Mouse (Mus musculus): ENCODE data around the gene Olfr1107. TPM values are rescaled to one million over a fixed set of nuclear protein-coding genes. Genes with fewer than 3 reads are reported as not detected.

The Olfr1107 gene
- polyA plus RNA-seq (2012; fragmentation: generic; extraction: Trizol) = not detected

GRCm38 (mm10) chr2:87075717-87076116 is at the start of gene Olfr1107:
Gene Olfr1107 (minus strand): TSS chr2:87075817.

GRCm38 (mm10) chr2:87114467-87114866 is 38.9 kb upstream of the Olfr1107 start, which contains the start of gene Olfr259:
Gene Olfr259 (minus strand): TSS chr2:87114567.

GRCm38 (mm10) chr2:87095908-87096307 is 20.3 kb upstream of the Olfr1107 start, which contains the start of gene Olfr1109:
Gene Olfr1109 (minus strand): TSS chr2:87096008.

GRCm38 (mm10) chr2:87052173-87052572 is 23.4 kb downstream of the Olfr1107 start, which contains the start of gene Olfr1106:
Gene Olfr1106 (minus strand): TSS chr2:87052273.

GRCm38 (mm10) chr2:87036431-87036830 is 39.2 kb downstream of the Olfr1107 start, which contains the start of gene Olfr1105:
Gene Olfr1105 (minus strand): TSS chr2:87036531.

GRCm38 (mm10) chr2:87026980-87027379 is 48.6 kb downstream of the Olfr1107 start, which contains the start of gene Olfr1104:
Gene Olfr1104 (minus strand): TSS chr2:87027080.

Other genes with a start within 250 kb of the Olfr1107 start
- gene Olfr1095, start 224.1 kb downstream of the Olfr1107 start, polyA plus RNA-seq (2012; fragmentation: generic; extraction: Trizol) = not detected
- gene Gm13723, start 201.0 kb downstream of the Olfr1107 start, polyA plus RNA-seq (2012; fragmentation: generic; extraction: Trizol) = not detected
- not detected for gene Olfr1097, start 183.6 kb downstream of the Olfr1107 start, polyA plus RNA-seq (2012; fragmentation: generic; extraction: Trizol)
- not detected for gene Olfr1098, start 151.3 kb downstream of the Olfr1107 start, polyA plus RNA-seq (2012; fragmentation: generic; extraction: Trizol)
- not detected for gene Olfr1099, start 115.1 kb downstream of the Olfr1107 start, polyA plus RNA-seq (2012; fragmentation: generic; extraction: Trizol)
- not detected for gene Olfr1100, start 95.9 kb downstream of the Olfr1107 start, polyA plus RNA-seq (2012; fragmentation: generic; extraction: Trizol)
- not detected for gene Olfr1101, start 84.6 kb downstream of the Olfr1107 start, polyA plus RNA-seq (2012; fragmentation: generic; extraction: Trizol)
- gene Olfr1102, start 77.4 kb downstream of the Olfr1107 start, polyA plus RNA-seq (2012; fragmentation: generic; extraction: Trizol) = not detected
- not detected for gene Olfr1104, start 48.7 kb downstream of the Olfr1107 start, polyA plus RNA-seq (2012; fragmentation: generic; extraction: Trizol)
- gene Olfr1105, start 39.3 kb downstream of the Olfr1107 start, polyA plus RNA-seq (2012; fragmentation: generic; extraction: Trizol) = not detected
- gene Olfr1106, start 23.5 kb downstream of the Olfr1107 start, polyA plus RNA-seq (2012; fragmentation: generic; extraction: Trizol) = not detected
- not detected for gene Olfr1109, start 20.2 kb upstream of the Olfr1107 start, polyA plus RNA-seq (2012; fragmentation: generic; extraction: Trizol)
- not detected for gene Olfr259, start 38.8 kb upstream of the Olfr1107 start, polyA plus RNA-seq (2012; fragmentation: generic; extraction: Trizol)
- not detected for gene Olfr1110, start 64.5 kb upstream of the Olfr1107 start, polyA plus RNA-seq (2012; fragmentation: generic; extraction: Trizol)
- gene Olfr1111, start 76.8 kb upstream of the Olfr1107 start, polyA plus RNA-seq (2012; fragmentation: generic; extraction: Trizol) = not detected
- gene Olfr1112, start 112.0 kb upstream of the Olfr1107 start, polyA plus RNA-seq (2012; fragmentation: generic; extraction: Trizol) = not detected
- not detected for gene Olfr1113, start 133.2 kb upstream of the Olfr1107 start, polyA plus RNA-seq (2012; fragmentation: generic; extraction: Trizol)
- gene Olfr1115, start 172.2 kb upstream of the Olfr1107 start, polyA plus RNA-seq (2012; fragmentation: generic; extraction: Trizol) = not detected
- gene Olfr1116, start 191.7 kb upstream of the Olfr1107 start, polyA plus RNA-seq (2012; fragmentation: generic; extraction: Trizol) = not detected
- not detected for gene Olfr1118, start 231.8 kb upstream of the Olfr1107 start, polyA plus RNA-seq (2012; fragmentation: generic; extraction: Trizol)

Data from C3H10T1/2 (cell line).